Mouse (Mus musculus): Measurements from ENCODE around the gene Cdc42bpb. TPM values are rescaled to one million over a fixed set of nuclear protein-coding genes. Genes with fewer than 3 reads are reported as not detected.
A peak's percentile ranks its signal among the peaks of the same experiment; 100 is the strongest.

Gene Cdc42bpb
- polyA plus RNA-seq, 1 experiment: 48.1 TPM

GRCm38 (mm10) chr12:111378812-111379211 lies 1.3 kb upstream of the Cdc42bpb start:
- Histone ChIP-seq H3K4me3 (ENCODE audit: insufficient read depth, poor library complexity, severe bottlenecking) (peak overlapping the region; percentile 71), H3K27me3 (ENCODE audit: control insufficient read depth, insufficient read depth, insufficient read length) (no peaks in the 10 kb centered on the region), H3K79me3 (ENCODE audit: low read depth) (peaks cover 33% of the 10 kb centered on the region), H3K36me3 (ENCODE audit: control insufficient read depth, insufficient read depth) (no peaks in the 10 kb centered on the region), H3ac (ENCODE audit: control insufficient read depth, insufficient read length, low read depth) (no peak overlapping the region), H3K79me2 (ENCODE audit: control insufficient read depth, insufficient read depth) (peaks cover 35% of the 10 kb centered on the region)
- TF ChIP-seq MYOG (IDR thresholded peaks at IDR 0.05; ENCODE audit: control insufficient read depth, extremely low read depth, insufficient read length): no peak
- no peak for TF ChIP-seq MAX (IDR thresholded peaks at IDR 0.05)
- no peak for TF ChIP-seq MYOD1 (IDR thresholded peaks at IDR 0.05; ENCODE audit: control insufficient read depth, insufficient read length, low read depth)
- TF ChIP-seq FOSL1 (IDR thresholded peaks at IDR 0.05; ENCODE audit: insufficient read depth, low read length, poor library complexity, severe bottlenecking): no peak
- no peak for TF ChIP-seq CEBPB (IDR thresholded peaks at IDR 0.05; ENCODE audit: low read depth)
- TF ChIP-seq CTCF (IDR thresholded peaks at IDR 0.05; ENCODE audit: control insufficient read depth, insufficient read depth, insufficient read length): no peak
- TF ChIP-seq USF1 (IDR thresholded peaks at IDR 0.05; ENCODE audit: low read depth): no peak

GRCm38 (mm10) chr12:111377986-111378490 lies 520 bp upstream of the Cdc42bpb start:
- Histone ChIP-seq H3K4me3 (ENCODE audit: insufficient read depth, poor library complexity, severe bottlenecking) (peak overlapping the region; percentile 71), H3K36me3 (ENCODE audit: control insufficient read depth, insufficient read depth) (no peaks in the 10 kb centered on the region), H3K79me2 (ENCODE audit: control insufficient read depth, insufficient read depth) (peaks cover 43% of the 10 kb centered on the region), H3K27me3 (ENCODE audit: control insufficient read depth, insufficient read depth, insufficient read length) (no peaks in the 10 kb centered on the region), H3ac (ENCODE audit: control insufficient read depth, insufficient read length, low read depth) (peak overlapping the region; percentile 80), H3K79me3 (ENCODE audit: low read depth) (peaks cover 40% of the 10 kb centered on the region)
- no peak for TF ChIP-seq CTCF (IDR thresholded peaks at IDR 0.05; ENCODE audit: control insufficient read depth, insufficient read depth, insufficient read length)
- no peak for TF ChIP-seq FOSL1 (IDR thresholded peaks at IDR 0.05; ENCODE audit: insufficient read depth, low read length, poor library complexity, severe bottlenecking)
- TF ChIP-seq MYOD1 (IDR thresholded peaks at IDR 0.05; ENCODE audit: control insufficient read depth, insufficient read length, low read depth): no peak
- TF ChIP-seq USF1 (IDR thresholded peaks at IDR 0.05; ENCODE audit: low read depth): no peak
- no peak for TF ChIP-seq MYOG (IDR thresholded peaks at IDR 0.05; ENCODE audit: control insufficient read depth, extremely low read depth, insufficient read length)
- TF ChIP-seq MAX (IDR thresholded peaks at IDR 0.05): no peak
- TF ChIP-seq CEBPB (IDR thresholded peaks at IDR 0.05; ENCODE audit: low read depth): no peak

- no peaks in the 10 kb centered on the region for H3K27me3 ChIP-seq (ENCODE audit: control insufficient read depth, insufficient read depth, insufficient read length)
- peak overlapping the region; percentile 77 for H3ac ChIP-seq (ENCODE audit: control insufficient read depth, insufficient read length, low read depth)
- H3K4me3 ChIP-seq (ENCODE audit: insufficient read depth, poor library complexity, severe bottlenecking): peak overlapping the region; percentile 71
- H3K36me3 ChIP-seq (ENCODE audit: control insufficient read depth, insufficient read depth): no peaks in the 10 kb centered on the region
- no peak for TF ChIP-seq MYOG (IDR thresholded peaks at IDR 0.05; ENCODE audit: control insufficient read depth, extremely low read depth, insufficient read length)
- no peak for TF ChIP-seq CTCF (IDR thresholded peaks at IDR 0.05; ENCODE audit: control insufficient read depth, insufficient read depth, insufficient read length)
- TF ChIP-seq FOSL1 (IDR thresholded peaks at IDR 0.05; ENCODE audit: insufficient read depth, low read length, poor library complexity, severe bottlenecking): no peak
- no peak for TF ChIP-seq USF1 (IDR thresholded peaks at IDR 0.05; ENCODE audit: low read depth)
- no peak for TF ChIP-seq MAX (IDR thresholded peaks at IDR 0.05)
- no peak for TF ChIP-seq CEBPB (IDR thresholded peaks at IDR 0.05; ENCODE audit: low read depth)
- TF ChIP-seq MYOD1 (IDR thresholded peaks at IDR 0.05; ENCODE audit: control insufficient read depth, insufficient read length, low read depth): no peak
- peaks cover 51% of the 10 kb centered on the region for H3K79me3 ChIP-seq (ENCODE audit: low read depth)
- H3K79me2 ChIP-seq (ENCODE audit: control insufficient read depth, insufficient read depth): peaks cover 55% of the 10 kb centered on the region
Observed at GRCm38 (mm10) chr12:111376826-111377331, 639 bp downstream of the Cdc42bpb start.

- no peak for TF ChIP-seq MAX (IDR thresholded peaks at IDR 0.05)
- TF ChIP-seq USF1 (IDR thresholded peaks at IDR 0.05; ENCODE audit: low read depth): no peak
- no peak for TF ChIP-seq CTCF (IDR thresholded peaks at IDR 0.05; ENCODE audit: control insufficient read depth, insufficient read depth, insufficient read length)
- no peak for TF ChIP-seq FOSL1 (IDR thresholded peaks at IDR 0.05; ENCODE audit: insufficient read depth, low read length, poor library complexity, severe bottlenecking)
- TF ChIP-seq MYOG (IDR thresholded peaks at IDR 0.05; ENCODE audit: control insufficient read depth, extremely low read depth, insufficient read length): no peak
- TF ChIP-seq CEBPB (IDR thresholded peaks at IDR 0.05; ENCODE audit: low read depth): no peak
- TF ChIP-seq MYOD1 (IDR thresholded peaks at IDR 0.05; ENCODE audit: control insufficient read depth, insufficient read length, low read depth): no peak
- H3K79me2 ChIP-seq (ENCODE audit: control insufficient read depth, insufficient read depth): peaks cover 63% of the 10 kb centered on the region
- peak overlapping the region; percentile 71 for H3K4me3 ChIP-seq (ENCODE audit: insufficient read depth, poor library complexity, severe bottlenecking)
- H3K27me3 ChIP-seq (ENCODE audit: control insufficient read depth, insufficient read depth, insufficient read length): no peaks in the 10 kb centered on the region
- peak overlapping the region; percentile 42 for H3ac ChIP-seq (ENCODE audit: control insufficient read depth, insufficient read length, low read depth)
- H3K79me3 ChIP-seq (ENCODE audit: low read depth): peaks cover 59% of the 10 kb centered on the region
- H3K36me3 ChIP-seq (ENCODE audit: control insufficient read depth, insufficient read depth): no peaks in the 10 kb centered on the region
Observed at GRCm38 (mm10) chr12:111376053-111376452, 1.5 kb downstream of the Cdc42bpb start.

- no peaks in the 10 kb centered on the region for H3K36me3 ChIP-seq (ENCODE audit: control insufficient read depth, insufficient read depth)
- no peaks in the 10 kb centered on the region for H3K27me3 ChIP-seq (ENCODE audit: control insufficient read depth, insufficient read depth, insufficient read length)
Observed at GRCm38 (mm10) chr12:111375559-111375958, 2.0 kb downstream of the Cdc42bpb start.

More at GRCm38 (mm10) chr12:111375559-111375958, 2.0 kb downstream of the Cdc42bpb start:
- H3ac ChIP-seq (ENCODE audit: control insufficient read depth, insufficient read length, low read depth): peak overlapping the region; percentile 42
- TF ChIP-seq MYOD1 (IDR thresholded peaks at IDR 0.05; ENCODE audit: control insufficient read depth, insufficient read length, low read depth): no peak
- TF ChIP-seq CEBPB (IDR thresholded peaks at IDR 0.05; ENCODE audit: low read depth): no peak
- no peak for TF ChIP-seq FOSL1 (IDR thresholded peaks at IDR 0.05; ENCODE audit: insufficient read depth, low read length, poor library complexity, severe bottlenecking)
- no peak for TF ChIP-seq CTCF (IDR thresholded peaks at IDR 0.05; ENCODE audit: control insufficient read depth, insufficient read depth, insufficient read length)
- TF ChIP-seq MYOG (IDR thresholded peaks at IDR 0.05; ENCODE audit: control insufficient read depth, extremely low read depth, insufficient read length): no peak
- no peak for TF ChIP-seq MAX (IDR thresholded peaks at IDR 0.05)
- TF ChIP-seq USF1 (IDR thresholded peaks at IDR 0.05; ENCODE audit: low read depth): no peak
- H3K79me3 ChIP-seq (ENCODE audit: low read depth): peaks cover 64% of the 10 kb centered on the region
- peaks cover 68% of the 10 kb centered on the region for H3K79me2 ChIP-seq (ENCODE audit: control insufficient read depth, insufficient read depth)
- peak overlapping the region; percentile 71 for H3K4me3 ChIP-seq (ENCODE audit: insufficient read depth, poor library complexity, severe bottlenecking)

All from C2C12 (cell line).